Mouse (Mus musculus) heart, embryonic 15.5 days (tissue): Measurements from ENCODE around the gene Trnau1ap. TPM values are rescaled to one million over a fixed set of nuclear protein-coding genes. Genes with fewer than 3 reads are reported as not detected.

ENCODE experiments used
- ATAC-seq: fragments of 200-750 bp; cut with Nextera tagmentation; replicated peaks from 2 replicates; pipeline ENCODE4 v1.8.0; 2017; ENCODE audit warnings: low read depth, moderate TSS enrichment; ENCODE audit not compliant: insufficient number of reproducible peaks, insufficient read depth, low FRiP score
- H3K27ac ChIP-seq: fragments of 300-500 bp; sonication (generic); 2 replicates; pipeline ENCODE4 v1.5.1; 2015; ENCODE audit warnings: mild to moderate bottlenecking, inconsistent platforms
- H3K27me3 ChIP-seq: fragments of 300-500 bp; sonication (generic); 2 replicates; pipeline ENCODE4 v1.6.1; 2015; ENCODE audit warnings: inconsistent platforms
- H3K36me3 ChIP-seq: fragments of 300-500 bp; sonication (generic); 2 replicates; pipeline ENCODE4 v1.6.1; 2015; ENCODE audit warnings: mild to moderate bottlenecking, inconsistent platforms
- H3K4me1 ChIP-seq: fragments of 300-500 bp; sonication (generic); replicated peaks from 2 replicates; pipeline ENCODE4 v1.6.1; 2015; ENCODE audit warnings: inconsistent platforms
- H3K4me2 ChIP-seq: fragments of 300-500 bp; sonication (generic); 2 replicates; pipeline ENCODE4 v1.6.1; 2015; ENCODE audit warnings: inconsistent platforms, mild to moderate bottlenecking, moderate library complexity
- H3K4me3 ChIP-seq: fragments of 300-500 bp; sonication (generic); 2 replicates; pipeline ENCODE4 v1.5.1; 2015; ENCODE audit warnings: mild to moderate bottlenecking, inconsistent platforms
- H3K9ac ChIP-seq: fragments of 300-500 bp; sonication (generic); 2 replicates; pipeline ENCODE4 v1.6.1; 2015; ENCODE audit warnings: mild to moderate bottlenecking, inconsistent platforms
- H3K9me3 ChIP-seq: fragments of 300-500 bp; sonication (generic); replicated peaks from 2 replicates; pipeline ENCODE4 v1.6.1; 2016; ENCODE audit warnings: inconsistent platforms
- WGBS: fragments of 180-500 bp; shearing (Covaris S2); methylation state at CpG from one replicate; pipeline ENCODE4 v1.1.7; 2015; ENCODE audit warnings: mixed read lengths; 5-methylcytosine and 5-hydroxymethylcytosine counted together
- polyA plus RNA-seq: library from polyadenylated mRNA; unstranded; fragments of >200 nt; fragmentation: Nextera tagmentation; extraction: Ambion mirVana; gene quantifications from 2 replicates; pipeline ENCODE4 v1.2.1, GENCODE M21; 2015

The Trnau1ap gene
- polyA plus RNA-seq, 1 experiment from 2014 or later, result 63.4 TPM

- peaks cover 14% of the 10 kb centered on the region for H3K4me1 ChIP-seq
- H3K9me3 ChIP-seq, result no peaks in the 10 kb centered on the region
- peak overlapping the region; percentile 47 for H3K4me3 ChIP-seq
- H3K27ac ChIP-seq, result peak overlapping the region; percentile 85
- ATAC-seq, result peak; percentile 69
- peak overlapping the region; percentile 72 for H3K4me2 ChIP-seq
- WGBS, result under 1% methylated on average over 35 of the region's 35 CpGs
- no peaks in the 10 kb centered on the region for H3K27me3 ChIP-seq
- peak overlapping the region; percentile 54 for H3K9ac ChIP-seq
- H3K36me3 ChIP-seq, result no peaks in the 10 kb centered on the region
Measured at GRCm38 (mm10) chr4:132269740-132270560, 59.4 kb downstream of the Trnau1ap start.

GRCm38 (mm10) chr4:132268871-132269739, 60.2 kb downstream of the Trnau1ap start:
- ATAC-seq, result no peak

GRCm38 (mm10) chr4:132266835-132267349, 62.4 kb downstream of the Trnau1ap start:
- H3K27ac ChIP-seq, result no peak overlapping the region
- H3K9me3 ChIP-seq, result no peaks in the 10 kb centered on the region
- H3K4me3 ChIP-seq, result no peak overlapping the region
- ATAC-seq, result no peak
- no peaks in the 10 kb centered on the region for H3K36me3 ChIP-seq
- H3K27me3 ChIP-seq, result no peaks in the 10 kb centered on the region
- no peak overlapping the region for H3K4me2 ChIP-seq
- WGBS, result 71% methylated on average over 3 of the region's 3 CpGs
- H3K9ac ChIP-seq, result no peak overlapping the region
- peaks cover 4% of the 10 kb centered on the region; the same call in 1 of the 2 replicates for H3K4me1 ChIP-seq

More at GRCm38 (mm10) chr4:132268871-132269739, 60.2 kb downstream of the Trnau1ap start:
- H3K4me3 ChIP-seq, result peak overlapping the region; percentile 4; the same call in 1 of the 2 replicates
- H3K4me1 ChIP-seq, result peaks cover 13% of the 10 kb centered on the region
- H3K27ac ChIP-seq, result peak overlapping the region; percentile 85
- no peaks in the 10 kb centered on the region for H3K36me3 ChIP-seq
- WGBS, result 12% methylated on average over 6 of the region's 6 CpGs
- peak overlapping the region; percentile 72; the same call in 1 of the 2 replicates for H3K4me2 ChIP-seq
- H3K9ac ChIP-seq, result no peak overlapping the region
- no peaks in the 10 kb centered on the region for H3K9me3 ChIP-seq
- H3K27me3 ChIP-seq, result no peaks in the 10 kb centered on the region

- Histone ChIP-seq H3K27me3 (no peaks in the 10 kb centered on the region), H3K4me1 (peaks cover 13% of the 10 kb centered on the region), H3K9ac (no peak overlapping the region), H3K9me3 (no peaks in the 10 kb centered on the region), H3K27ac (no peak overlapping the region), H3K4me3 (no peak overlapping the region), H3K4me2 (no peak overlapping the region), H3K36me3 (no peaks in the 10 kb centered on the region)
- no peak for ATAC-seq
- WGBS, result 91% methylated on average over 7 of the region's 7 CpGs
Measured at GRCm38 (mm10) chr4:132263313-132263712, 66.0 kb downstream of the Trnau1ap start.

- H3K4me3 ChIP-seq, result peak overlapping the region; percentile 82; the same call in 1 of the 2 replicates
- 81% methylated on average over 5 of the region's 5 CpGs for WGBS
- no peak overlapping the region for H3K9ac ChIP-seq
- ATAC-seq, result no peak
- H3K27ac ChIP-seq, result no peak overlapping the region
- H3K9me3 ChIP-seq, result no peaks in the 10 kb centered on the region
- peaks cover 13% of the 10 kb centered on the region for H3K4me1 ChIP-seq
- no peaks in the 10 kb centered on the region for H3K27me3 ChIP-seq
- no peaks in the 10 kb centered on the region for H3K36me3 ChIP-seq
- H3K4me2 ChIP-seq, result peak overlapping the region; percentile 79
Measured at GRCm38 (mm10) chr4:132262358-132262616, 67.1 kb downstream of the Trnau1ap start.

Other genes starting within 250 kb of the Trnau1ap start
- 0.67 and 0.71 TPM in 2 replicates for gene Oprd1, start 185.1 kb downstream of the Trnau1ap start, polyA plus RNA-seq
- 57.8 and 61.7 TPM in 2 replicates for gene Ythdf2, start 117.2 kb downstream of the Trnau1ap start, polyA plus RNA-seq
- gene Gmeb1, start 67.9 kb downstream of the Trnau1ap start, polyA plus RNA-seq, result 23.3 and 28.0 TPM in 2 replicates
- gene Taf12, start 55.2 kb downstream of the Trnau1ap start, polyA plus RNA-seq, result 28.5 and 33.7 TPM in 2 replicates
- 1.5 and 2.0 TPM in 2 replicates for gene Rab42, start 26.2 kb downstream of the Trnau1ap start, polyA plus RNA-seq
- gene Rcc1, start 24.1 kb upstream of the Trnau1ap start, polyA plus RNA-seq, result 29.2 and 44.7 TPM in 2 replicates
- 14.8 and 17.1 TPM in 2 replicates for gene Phactr4, start 93.0 kb upstream of the Trnau1ap start, polyA plus RNA-seq
- gene Med18, start 134.4 kb upstream of the Trnau1ap start, polyA plus RNA-seq, result 12.5 and 13.8 TPM in 2 replicates
- 5.1 and 7.6 TPM in 2 replicates for gene Sesn2, start 181.0 kb upstream of the Trnau1ap start, polyA plus RNA-seq
- 1,171 and 1,479 TPM in 2 replicates for gene Atpif1, start 204.1 kb upstream of the Trnau1ap start, polyA plus RNA-seq
- 97.5 and 106 TPM in 2 replicates for gene Dnajc8, start 206.0 kb upstream of the Trnau1ap start, polyA plus RNA-seq
- gene Ptafr, start 234.5 kb upstream of the Trnau1ap start, polyA plus RNA-seq, result 0.77 and 0.95 TPM in 2 replicates